Mouse (Mus musculus): Measurements from ENCODE around the gene Crhbp.

Crhbp gene

DNA sequence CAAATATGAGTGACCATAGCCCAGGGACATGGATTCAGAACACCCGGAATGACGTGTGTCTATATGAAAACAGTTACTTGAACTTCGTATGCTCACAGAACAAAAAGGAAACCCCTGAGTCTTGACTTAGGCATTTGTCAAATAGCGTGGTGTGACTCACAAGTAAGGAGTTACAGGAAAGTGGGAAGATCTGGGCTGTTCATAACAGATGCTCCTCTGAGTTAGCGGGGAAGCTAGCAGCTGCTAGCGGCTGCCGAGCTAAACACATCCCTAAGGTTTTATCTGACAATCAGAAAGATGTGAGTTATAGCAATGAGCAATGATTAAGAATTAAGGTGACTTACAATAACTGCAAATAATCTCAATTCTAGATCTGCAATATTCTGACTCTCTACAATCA lies 19.8 kb downstream of the Crhbp start:
- in situ Hi-C loops (cut with MboI; ENCODE audit: unreplicated experiment in 2 of 2): no loop called here

DNA sequence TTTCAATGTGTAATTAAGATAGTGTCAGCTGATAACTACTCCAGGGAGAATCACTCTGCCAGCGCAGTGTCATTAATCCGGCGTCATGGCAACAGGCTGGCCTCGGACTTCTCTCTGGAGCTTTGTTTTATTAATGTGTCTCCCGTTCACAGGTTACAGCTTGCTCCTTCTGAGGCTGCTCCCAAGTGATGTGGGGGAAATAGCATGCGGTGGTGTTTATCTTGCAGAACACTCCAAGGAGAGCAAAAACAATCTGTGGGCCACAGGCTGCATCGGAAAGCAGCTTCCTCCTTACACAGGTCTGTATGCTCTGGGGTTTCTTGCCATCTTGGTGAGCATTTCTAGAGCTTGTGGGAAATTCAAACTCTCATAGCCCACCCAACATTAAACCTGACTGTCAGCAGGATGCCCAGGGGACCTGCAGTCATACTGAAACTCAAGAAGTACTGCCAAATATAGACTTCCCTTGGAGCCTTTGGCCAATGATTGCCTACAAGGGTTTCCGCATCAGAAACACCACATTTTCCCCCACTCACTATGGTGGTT lies 25.4 kb downstream of the Crhbp start:
- in situ Hi-C loops (cut with MboI; ENCODE audit: unreplicated experiment in 2 of 2): no loop called here

DNA sequence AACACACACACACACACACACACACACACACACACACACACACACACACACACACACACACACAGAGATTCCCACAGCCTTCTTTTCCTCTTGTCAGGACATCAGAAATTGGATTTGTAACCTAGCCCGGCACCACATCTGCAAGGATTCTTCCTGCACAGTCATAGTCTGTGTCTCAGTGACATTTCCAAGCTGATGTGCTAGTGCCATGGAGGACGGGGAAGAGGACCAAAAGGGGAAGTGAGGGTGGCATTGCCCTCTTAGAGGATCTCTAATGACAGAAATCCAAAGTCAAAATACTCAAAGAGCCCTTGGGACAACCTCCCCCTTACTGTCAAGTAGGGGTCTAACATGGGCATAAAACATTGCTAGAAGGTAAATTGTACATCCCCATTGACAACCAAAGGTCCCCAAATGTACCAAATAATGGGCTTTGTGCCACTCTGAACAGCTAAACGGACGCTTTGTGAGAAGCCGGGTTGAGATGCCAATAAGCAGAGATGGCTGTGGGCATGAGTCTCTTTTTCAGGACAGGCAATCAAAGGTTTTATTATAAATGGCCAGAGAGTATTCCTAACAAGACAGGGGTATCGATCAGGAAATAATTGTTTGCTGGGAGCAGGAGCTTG lies 26.0 kb downstream of the Crhbp start:
- in situ Hi-C loops (cut with MboI; ENCODE audit: unreplicated experiment in 2 of 2): no loop called here

DNA sequence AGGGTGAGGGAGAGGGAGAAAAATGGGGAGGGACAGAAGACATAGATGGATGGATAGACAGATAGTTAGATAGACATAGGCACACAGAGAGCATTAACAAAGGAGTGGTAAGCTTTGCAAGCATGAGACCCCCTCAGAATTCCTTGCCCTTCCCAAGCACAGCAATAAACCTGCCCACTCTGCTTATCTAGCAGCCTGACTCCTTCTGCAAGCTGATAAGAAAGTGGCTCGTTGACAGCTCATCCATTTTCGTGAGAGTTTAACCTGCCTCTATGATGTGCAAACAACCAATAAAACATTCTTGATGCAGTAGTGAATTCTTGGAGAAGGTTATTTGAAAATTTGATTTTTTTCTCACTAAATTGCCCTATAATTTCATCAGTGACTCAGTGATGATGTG lies 32.5 kb downstream of the Crhbp start:
- in situ Hi-C loops (cut with MboI; ENCODE audit: unreplicated experiment in 2 of 2): no loop called here

GRCm38 (mm10) chr13:95393242-95393641 lies 51.5 kb downstream of the Crhbp start:
- in situ Hi-C loops (cut with MboI; ENCODE audit: unreplicated experiment in 2 of 2): loop anchor here (5.0 to 25.0 kb wide), 3 partner anchors 79 to 994 kb away; partner anchors contain the start of gene Poc5 (in 1 of the 2)

GRCm38 (mm10) chr13:95389866-95390865 lies 54.6 kb downstream of the Crhbp start:
- in situ Hi-C loops (cut with MboI; ENCODE audit: unreplicated experiment in 2 of 2): loop anchor here (5.0 to 25.0 kb wide), 3 partner anchors 82 to 997 kb away; partner anchors contain the start of gene Poc5 (in 1 of the 2)

DNA sequence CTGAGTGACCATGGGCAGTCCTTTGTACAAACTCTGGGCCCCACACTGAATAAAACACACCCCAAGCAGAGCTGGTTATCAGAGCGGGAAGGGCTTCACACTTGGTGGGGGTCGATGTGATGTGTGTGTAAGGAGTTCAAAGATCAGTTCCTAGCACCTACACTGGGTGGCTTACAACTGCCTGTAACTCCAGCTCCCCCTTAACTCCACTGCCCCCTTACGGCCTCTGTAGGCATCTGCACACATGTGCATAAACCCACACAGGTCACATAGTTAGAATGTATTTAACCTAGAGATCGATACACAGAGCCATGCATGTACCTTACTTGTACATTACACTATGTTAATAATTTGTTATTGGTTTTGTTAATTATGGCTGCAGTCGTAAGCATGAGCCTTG lies 56.5 kb downstream of the Crhbp start:
- in situ Hi-C loops (cut with MboI; ENCODE audit: unreplicated experiment in 2 of 2): loop anchor here (5.0 to 25.0 kb wide), 3 partner anchors 84 to 999 kb away; partner anchors contain the start of gene Poc5 (in 1 of the 2)

DNA sequence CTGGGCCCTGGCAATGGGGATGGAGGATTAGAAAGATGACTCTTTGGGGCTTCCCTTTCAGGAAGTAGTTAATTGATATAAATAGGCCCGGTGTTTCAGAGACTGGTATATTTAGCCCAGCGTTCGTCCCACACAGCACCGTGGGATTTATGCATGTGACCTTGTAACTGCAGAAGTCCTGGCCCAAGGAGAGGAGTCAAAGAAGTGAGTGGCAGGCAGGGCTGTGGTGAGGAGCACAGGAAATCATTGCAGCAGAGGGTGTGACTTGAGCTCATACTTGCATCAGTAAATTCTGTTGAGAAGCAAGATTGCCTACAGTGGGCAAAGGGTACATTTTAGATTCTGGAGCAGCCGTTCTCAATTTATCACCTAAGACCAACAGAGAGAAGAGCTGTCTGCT lies 62.3 kb downstream of the Crhbp start:
- in situ Hi-C loops (cut with MboI; ENCODE audit: unreplicated experiment in 2 of 2): loop anchor here (25.0 kb wide), 2 partner anchors 330 to 1005 kb away; partner anchors contain the start of gene Poc5 (in 1 of the 2)
